In genomic region chr16:4168476-4168875, GRCm38 (mm10) we compare ENCODE assay signal across 16 mouse cellular contexts. TPM values are rescaled to one million over a fixed set of nuclear protein-coding genes. Genes with fewer than 3 reads are reported as not detected.
DNase-seq lines count a peak whose midpoint lies in the region; ATAC-seq and TF ChIP-seq lines count a peak whose summit lies in the region.
"Had no signal": no experiment of that assay in that cellular context is flagged by ENCODE, and none has a peak within 500 bp of the region (broad histone marks: within the 10 kb centered on the region; RNA-seq: fewer than 3 reads in every experiment).

No protein-coding gene starts in this region.

- CTCF ChIA-PET in Patski (lab: Charles Lee), result no interaction called here

- intact Hi-C loops in heart, adult 2 months (cut with DNase I), result loop anchor here (5.0 kb wide), 1 partner anchor 34 kb away; no protein-coding TSS in a partner anchor

- in situ Hi-C loops in Patski (cut with MboI; ENCODE audit: low pct_unique_long_range_greater_than_20kb), result no loop called here

- H3K79me2 ChIP-seq in heart, adult 2 months (replicated peaks; ENCODE audit: control insufficient read depth, insufficient read depth, low read length), result peaks cover 1% of the 10 kb centered on the region; the same call in 1 of the 2 replicates

- TF ChIP-seq CTCF in heart, adult 2 months (IDR thresholded peaks at IDR 0.05), result peak; percentile 67
- TF ChIP-seq CTCF in liver, postnatal 0 days (IDR thresholded peaks at IDR 0.05; ENCODE audit: low read depth), result peak; percentile 51
- TF ChIP-seq CTCF in Patski (IDR thresholded peaks at IDR 0.05), result peak; percentile 12

- no peaks in the 10 kb centered on the region for H3K9me3 ChIP-seq in liver, postnatal 0 days (ENCODE audit: low read length)
- no peaks in the 10 kb centered on the region for H3K9me3 ChIP-seq in liver, embryonic 12.5 days (replicated peaks)
- H3K9me3 ChIP-seq: forebrain, embryonic 12.5 days; heart, embryonic 13.5 days had no signal

- H3K4me1 ChIP-seq in heart, adult 2 months (ENCODE audit: control insufficient read depth, insufficient read depth, low read length), result no peaks in the 10 kb centered on the region
- H3K4me1 ChIP-seq in liver, postnatal 0 days (ENCODE audit: insufficient read depth), result 0 out of 2 replicates have a peak, but pooled peaks cover 3% of the 10 kb centered on the region
- H3K4me1 ChIP-seq in liver, embryonic 12.5 days, result peaks cover 26% of the 10 kb centered on the region
- H3K4me1 ChIP-seq: forebrain, embryonic 12.5 days; heart, embryonic 13.5 days; megakaryocyte, embryonic 14.5 days had no signal

- TF ChIP-seq EP300 in heart, adult 2 months (IDR thresholded peaks at IDR 0.05; ENCODE audit: insufficient read depth, low read depth, low read length), result no peak
- no peak for TF ChIP-seq EP300 in liver, postnatal 0 days (IDR thresholded peaks at IDR 0.05; ENCODE audit: low read depth)

- no peak overlapping the region for H3K9ac ChIP-seq in heart, adult 2 months (ENCODE audit: low read depth, low read length)
- no peak overlapping the region for H3K9ac ChIP-seq in liver, postnatal 0 days (replicated peaks)
- H3K9ac ChIP-seq in liver, embryonic 12.5 days, result no peak overlapping the region
- H3K9ac ChIP-seq: forebrain, embryonic 12.5 days; heart, embryonic 13.5 days had no signal

- H3K36me3 ChIP-seq in heart, adult 2 months (ENCODE audit: control insufficient read depth, insufficient read depth, low read length), result peaks cover 9% of the 10 kb centered on the region
- H3K36me3 ChIP-seq in liver, postnatal 0 days (replicated peaks; ENCODE audit: insufficient read depth, low read length), result no peaks in the 10 kb centered on the region
- peaks cover 20% of the 10 kb centered on the region for H3K36me3 ChIP-seq in liver, embryonic 12.5 days

- no peak for TF ChIP-seq POLR2A in heart, adult 2 months (IDR thresholded peaks at IDR 0.05; ENCODE audit: insufficient read depth, low read depth, low read length)

- no peak for ATAC-seq in liver, postnatal 0 days
- ATAC-seq in liver, embryonic 12.5 days, result no peak
- ATAC-seq in Patski, result no peak
- ATAC-seq in megakaryocyte-erythroid progenitor cell, adult 5-6 weeks (replicated peaks; ENCODE audit: low FRiP score, low TSS enrichment, poor library complexity, severe bottlenecking), result peak; percentile 64; the same call in 1 of the 2 replicates

- no peak overlapping the region for H3K27ac ChIP-seq in heart, adult 2 months
- H3K27ac ChIP-seq in liver, postnatal 0 days (ENCODE audit: low read depth), result no peak overlapping the region
- no peak overlapping the region for H3K27ac ChIP-seq in liver, embryonic 12.5 days
- H3K27ac ChIP-seq: forebrain, embryonic 12.5 days; heart, embryonic 13.5 days had no signal

- POLR2A ChIA-PET in Patski (lab: Charles Lee), result no interaction called here

- DNase-seq in heart, adult 2 months, result no peak
- DNase-seq in heart, postnatal 4 days, result no peak
- no peak for DNase-seq in liver, postnatal 0 days
- DNase-seq in Patski (ENCODE audit: low read depth, low spot score), result no peak
- no peak for DNase-seq in T-cell, adult 2 months (ENCODE audit: low spot score)
- DNase-seq: adrenal gland, postnatal 10 days; cerebellum, postnatal 25 days; gastrocnemius, postnatal 14 days; kidney, adult 18-20 months; right cerebral cortex, postnatal 14 days had no signal

- no peak overlapping the region for H3K4me3 ChIP-seq in heart, adult 2 months
- H3K4me3 ChIP-seq in liver, postnatal 0 days (ENCODE audit: low read depth, low read length), result no peak overlapping the region
- H3K4me3 ChIP-seq in liver, embryonic 12.5 days, result no peak overlapping the region
- H3K4me3 ChIP-seq: forebrain, embryonic 12.5 days; heart, embryonic 13.5 days; megakaryocyte, embryonic 14.5 days had no signal

- WGBS in heart, adult 2 months, result 85% methylated on average over 1 of the region's 1 CpGs
- WGBS in liver, postnatal 0 days (ENCODE audit: insufficient replicate concordance), result 96% methylated on average over 1 of the region's 1 CpGs
- WGBS in liver, embryonic 12.5 days (ENCODE audit: insufficient replicate concordance), result 83% methylated on average over 1 of the region's 1 CpGs

- H3K4me2 ChIP-seq in liver, postnatal 0 days (ENCODE audit: low read depth, low read length), result no peak overlapping the region
- no peak overlapping the region for H3K4me2 ChIP-seq in liver, embryonic 12.5 days
- H3K4me2 ChIP-seq: forebrain, embryonic 12.5 days; heart, embryonic 13.5 days; liver, embryonic 11.5 days had no signal

- no peaks in the 10 kb centered on the region for H3K27me3 ChIP-seq in heart, adult 2 months (ENCODE audit: control insufficient read depth, insufficient read depth, low read length)
- H3K27me3 ChIP-seq in liver, postnatal 0 days (ENCODE audit: insufficient read depth, low read length), result no peaks in the 10 kb centered on the region
- H3K27me3 ChIP-seq in liver, embryonic 12.5 days (replicated peaks), result no peaks in the 10 kb centered on the region
- H3K27me3 ChIP-seq in Patski, result no peaks in the 10 kb centered on the region
- H3K27me3 ChIP-seq: forebrain, embryonic 12.5 days; heart, embryonic 13.5 days; megakaryocyte, embryonic 14.5 days had no signal

RNA-seq across cellular contexts. Expression of gene Crebbp, which starts 45.3 kb away (rescaled TPM):
- 10 to 100 TPM; 34.8 to 39.5 TPM for total RNA-seq in heart, adult 2 months (2021)
- 15.1 and 17.2 TPM in 2 replicates for polyA plus RNA-seq in heart, adult 2 months (2012; rRNA removed)
- 10 to 100 TPM; 53.4 to 60.5 TPM for total RNA-seq in heart, postnatal 4 days (2021)
- 8.7 and 8.9 TPM in 2 replicates for polyA plus RNA-seq in liver, postnatal 0 days (2015; fragmentation: Nextera tagmentation; extraction: Ambion mirVana)
- polyA plus RNA-seq in liver, embryonic 12.5 days (2016; fragmentation: Nextera tagmentation; extraction: Ambion mirVana), result 11.6 and 12.1 TPM in 2 replicates
- polyA plus RNA-seq in Patski (2021), result 14.5 TPM
- total RNA-seq in megakaryocyte-erythroid progenitor cell, adult 5-6 weeks (2014; fragmentation: Nextera tagmentation), result 39.7 and 41.0 TPM in 2 replicates
- total RNA-seq in megakaryocyte-erythroid progenitor cell, adult 5-6 weeks (2017), result 10.2 and 14.4 TPM in 2 replicates

Comparison
In these comparisons a context has a peak if more than half of its experiments do, and no peak if none do; other contexts are left out.
1. CTCF ChIP-seq: peak in every context shown above with its lines; median percentile 67 in heart, adult 2 months; 51 in liver, postnatal 0 days; 12 in Patski.